Mouse (Mus musculus) limb, embryonic 11.5 days (tissue): ENCODE results near the gene Gm10073. TPM values are rescaled to one million over a fixed set of nuclear protein-coding genes. Genes with fewer than 3 reads are reported as not detected.
"Not testable (repeated sequence)": the region's sequence is repeated elsewhere in the genome, so short reads cannot be mapped to it uniquely, and the experiment has no call there.

ENCODE experiments used
- ATAC-seq: fragments of 200-750 bp; cut with Nextera tagmentation; 2 replicates; pipeline ENCODE4 v1.8.0; 2017; ENCODE audit warnings: low read depth; ENCODE audit not compliant: insufficient number of reproducible peaks, low FRiP score, low TSS enrichment
- DNase-seq: peaks from one replicate; pipeline ENCODE4 v3.0.0-alpha.2; 2015; ENCODE audit warnings: low spot score
- H3K27ac ChIP-seq: fragments of 300-500 bp; sonication (generic); replicated peaks from 2 replicates; pipeline ENCODE4 v1.5.1; 2014; ENCODE audit warnings: low read depth, mild to moderate bottlenecking, low read length
- H3K27me3 ChIP-seq: fragments of 300-500 bp; sonication (generic); 2 replicates; pipeline ENCODE4 v1.6.1; 2014; ENCODE audit warnings: mild to moderate bottlenecking, low read length, mixed read lengths; ENCODE audit not compliant: control insufficient read depth, insufficient read depth
- H3K36me3 ChIP-seq: fragments of 300-500 bp; sonication (generic); 2 replicates; pipeline ENCODE4 v1.6.1; 2014; ENCODE audit warnings: mild to moderate bottlenecking, low read length, moderate library complexity, mixed read lengths; ENCODE audit not compliant: control insufficient read depth, insufficient read depth
- H3K4me1 ChIP-seq: fragments of 300-500 bp; sonication (generic); 2 replicates; pipeline ENCODE4 v1.6.1; 2014; ENCODE audit warnings: low read length, mixed read lengths; ENCODE audit not compliant: control insufficient read depth, insufficient read depth
- H3K4me2 ChIP-seq: fragments of 300-500 bp; sonication (generic); 2 replicates; pipeline ENCODE4 v1.6.1; 2014; ENCODE audit warnings: low read depth, mild to moderate bottlenecking, moderate library complexity; ENCODE audit not compliant: severe bottlenecking
- H3K4me3 ChIP-seq: fragments of 300-500 bp; sonication (generic); 2 replicates; pipeline ENCODE4 v1.5.1; 2014; ENCODE audit warnings: low read depth, low read length
- H3K9ac ChIP-seq: fragments of 300-500 bp; sonication (generic); 2 replicates; pipeline ENCODE4 v1.6.1; 2014; ENCODE audit warnings: mild to moderate bottlenecking, low read length
- H3K9me3 ChIP-seq: fragments of 300-500 bp; sonication (generic); 2 replicates; pipeline ENCODE4 v1.6.1; 2016; ENCODE audit warnings: low read length; ENCODE audit not compliant: control insufficient read depth
- WGBS: fragments of 180-500 bp; shearing (Covaris S2); extraction: QIAGEN DNeasy Blood & Tissue Kit; methylation state at CpG from one replicate; pipeline ENCODE4 v1.1.7; 2014; 5-methylcytosine and 5-hydroxymethylcytosine counted together
- polyA plus RNA-seq: library from polyadenylated mRNA; unstranded; fragments of >200 nt; fragmentation: Nextera tagmentation; extraction: Ambion mirVana; gene quantifications from 2 replicates; pipeline ENCODE4 v1.2.1, GENCODE M21; 2014

The Gm10073 gene
- polyA plus RNA-seq, 1 experiment from 2014 or later, result 4.4 TPM

- Histone ChIP-seq H3K4me1 (peaks cover 4% of the 10 kb centered on the region; the same call in 1 of the 2 replicates), H3K27ac (no peak overlapping the region), H3K36me3 (no peaks in the 10 kb centered on the region), H3K4me2 (no peak overlapping the region), H3K9me3 (no peaks in the 10 kb centered on the region), H3K4me3 (no peak overlapping the region), H3K27me3 (no peaks in the 10 kb centered on the region), H3K9ac (no peak overlapping the region)
- WGBS, result 80% methylated on average over 10 of the region's 10 CpGs
- DNase-seq (no peak), ATAC-seq (no peak)
Observed at GRCm38 (mm10) chr8:106615661-106616299, 42.5 kb upstream of the Gm10073 start.

GRCm38 (mm10) chr8:106614704-106615103 is 41.4 kb upstream of the Gm10073 start:
- H3K27ac ChIP-seq, result no peak overlapping the region
- no peak for ATAC-seq
- 34% methylated on average over 5 of the region's 5 CpGs for WGBS

GRCm38 (mm10) chr8:106612047-106612446 is 38.8 kb upstream of the Gm10073 start:
- Histone ChIP-seq H3K9me3 (no peaks in the 10 kb centered on the region), H3K27me3 (no peaks in the 10 kb centered on the region), H3K4me2 (no peak overlapping the region), H3K27ac (no peak overlapping the region), H3K9ac (no peak overlapping the region), H3K36me3 (no peaks in the 10 kb centered on the region), H3K4me1 (no peaks in the 10 kb centered on the region), H3K4me3 (no peak overlapping the region)
- DNase-seq (no peak), ATAC-seq (no peak)
- 76% methylated on average over 3 of the region's 3 CpGs for WGBS

More at GRCm38 (mm10) chr8:106614704-106615103, 41.4 kb upstream of the Gm10073 start:
- Histone ChIP-seq H3K4me2 (no peak overlapping the region), H3K4me3 (no peak overlapping the region), H3K9me3 (no peaks in the 10 kb centered on the region), H3K36me3 (no peaks in the 10 kb centered on the region), H3K4me1 (peaks cover 4% of the 10 kb centered on the region; the same call in 1 of the 2 replicates), H3K9ac (no peak overlapping the region), H3K27me3 (no peaks in the 10 kb centered on the region)
- no peak for DNase-seq

GRCm38 (mm10) chr8:106610958-106611640 is 37.8 kb upstream of the Gm10073 start:
- Histone ChIP-seq H3K27me3 (peaks cover 6% of the 10 kb centered on the region), H3K9ac (no peak overlapping the region), H3K36me3 (no peaks in the 10 kb centered on the region), H3K4me3 (no peak overlapping the region), H3K4me1 (no peaks in the 10 kb centered on the region), H3K9me3 (no peaks in the 10 kb centered on the region), H3K4me2 (no peak overlapping the region), H3K27ac (no peak overlapping the region)
- DNase-seq (no peak), ATAC-seq (no peak)
- WGBS, result 73% methylated on average over 9 of the region's 9 CpGs

- no peaks in the 10 kb centered on the region for H3K36me3 ChIP-seq
- WGBS, result 67% methylated on average over 7 of the region's 7 CpGs
- no peak overlapping the region for H3K4me3 ChIP-seq
- H3K27me3 ChIP-seq, result peaks cover 23% of the 10 kb centered on the region
- no peaks in the 10 kb centered on the region for H3K9me3 ChIP-seq
- DNase-seq (no peak), ATAC-seq (no peak)
- H3K9ac ChIP-seq, result no peak overlapping the region
- no peak overlapping the region for H3K4me2 ChIP-seq
- no peaks in the 10 kb centered on the region for H3K4me1 ChIP-seq
- H3K27ac ChIP-seq, result no peak overlapping the region
Observed at GRCm38 (mm10) chr8:106609076-106609903, 36.0 kb upstream of the Gm10073 start.

- H3K4me3 ChIP-seq, result no peak overlapping the region
- H3K27ac ChIP-seq, result no peak overlapping the region
- DNase-seq (no peak), ATAC-seq (no peak)
- H3K4me2 ChIP-seq, result no peak overlapping the region
- H3K27me3 ChIP-seq, result peaks cover 32% of the 10 kb centered on the region
- 59% methylated on average over 3 of the region's 3 CpGs for WGBS
- no peaks in the 10 kb centered on the region for H3K36me3 ChIP-seq
- H3K4me1 ChIP-seq, result peaks cover 8% of the 10 kb centered on the region; the same call in 1 of the 2 replicates
- H3K9me3 ChIP-seq, result no peaks in the 10 kb centered on the region
- H3K9ac ChIP-seq, result no peak overlapping the region
Observed at GRCm38 (mm10) chr8:106608425-106608824, 35.2 kb upstream of the Gm10073 start.

- 86% methylated on average over 4 of the region's 4 CpGs for whole genome bisulfite sequencing
- H3K36me3 ChIP-seq, H3K4me3 ChIP-seq, H3K9ac ChIP-seq, ATAC-seq, DNase-seq, H3K9me3 ChIP-seq, H3K4me2 ChIP-seq, H3K27ac ChIP-seq: not testable (repeated sequence)
- Histone ChIP-seq H3K27me3 (peaks cover 38% of the 10 kb centered on the region), H3K4me1 (peaks cover 12% of the 10 kb centered on the region; the same call in 1 of the 2 replicates)
Observed at GRCm38 (mm10) chr8:106607783-106608182, 34.5 kb upstream of the Gm10073 start.

- Histone ChIP-seq H3K4me3 (no peak overlapping the region), H3K9me3 (no peaks in the 10 kb centered on the region), H3K27me3 (peaks cover 43% of the 10 kb centered on the region), H3K4me2 (no peak overlapping the region), H3K27ac (no peak overlapping the region), H3K36me3 (no peaks in the 10 kb centered on the region), H3K4me1 (peaks cover 12% of the 10 kb centered on the region; the same call in 1 of the 2 replicates), H3K9ac (no peak overlapping the region)
- ATAC-seq (no peak), DNase-seq (no peak)
- WGBS, result 32% methylated on average over 15 of the region's 15 CpGs
Observed at GRCm38 (mm10) chr8:106606601-106607145, 33.4 kb upstream of the Gm10073 start.
